Mouse (Mus musculus): Measurements from ENCODE around the gene Rsrp1. TPM values are rescaled to one million over a fixed set of nuclear protein-coding genes. Genes with fewer than 3 reads are reported as not detected.

Rsrp1 gene
- polyA plus RNA-seq, 2 experiments, result 416 to 627 TPM

GRCm38 (mm10) chr4:134922925-134923244 is 507 bp upstream of the Rsrp1 start:
- H3K4me2 ChIP-seq (replicated peaks; ENCODE audit: low read depth, low read length, severe bottlenecking), result peak overlapping the region; percentile 97
- peak; percentile 60 for ATAC-seq (ENCODE audit: low FRiP score, low read depth)
- peaks cover 35% of the 10 kb centered on the region for H3K36me3 ChIP-seq (ENCODE audit: control insufficient read depth, insufficient read depth, low read length)
- peaks cover 15% of the 10 kb centered on the region for H3K4me1 ChIP-seq (ENCODE audit: control insufficient read depth, insufficient read depth, low read length)
- peak overlapping the region; percentile 93 for H3K9ac ChIP-seq (ENCODE audit: low read depth, low read length, severe bottlenecking)
- H3K9me3 ChIP-seq (ENCODE audit: control insufficient read depth, low read length), result no peaks in the 10 kb centered on the region
- H3K27ac ChIP-seq (replicated peaks; ENCODE audit: low read depth, low read length), result peak overlapping the region; percentile 88
- DNase-seq (ENCODE audit: low spot score), result peak; percentile 67
- 0% methylated on average over 13 of the region's 13 CpGs for WGBS
- H3K4me3 ChIP-seq (replicated peaks; ENCODE audit: low read length), result peak overlapping the region; percentile 99
- H3K27me3 ChIP-seq (ENCODE audit: control insufficient read depth, insufficient read depth, low read length), result no peaks in the 10 kb centered on the region
- TF ChIP-seq POLR2A (IDR thresholded peaks at IDR 0.05; ENCODE audit: borderline replicate concordance, extremely low read depth, insufficient read depth, insufficient read length), result no peak

- no peak for TF ChIP-seq POLR2A (IDR thresholded peaks at IDR 0.05; ENCODE audit: borderline replicate concordance, extremely low read depth, insufficient read depth, insufficient read length)
- H3K4me3 ChIP-seq (replicated peaks; ENCODE audit: low read length), result peak overlapping the region; percentile 99
- H3K4me2 ChIP-seq (replicated peaks; ENCODE audit: low read depth, low read length, severe bottlenecking), result peak overlapping the region; percentile 97
- H3K9ac ChIP-seq (ENCODE audit: low read depth, low read length, severe bottlenecking), result peak overlapping the region; percentile 93
- under 1% methylated on average over 55 of the region's 75 CpGs for WGBS
- H3K36me3 ChIP-seq (ENCODE audit: control insufficient read depth, insufficient read depth, low read length), result peaks cover 43% of the 10 kb centered on the region
- H3K27me3 ChIP-seq (ENCODE audit: control insufficient read depth, insufficient read depth, low read length), result no peaks in the 10 kb centered on the region
- ATAC-seq (ENCODE audit: low FRiP score, low read depth), result peak; percentile 17
- peak; percentile 46 for DNase-seq (ENCODE audit: low spot score)
- peaks cover 15% of the 10 kb centered on the region for H3K4me1 ChIP-seq (ENCODE audit: control insufficient read depth, insufficient read depth, low read length)
- peak overlapping the region; percentile 86 for H3K27ac ChIP-seq (replicated peaks; ENCODE audit: low read depth, low read length)
- H3K9me3 ChIP-seq (ENCODE audit: control insufficient read depth, low read length), result no peaks in the 10 kb centered on the region
These were observed 788 bp downstream of the Rsrp1 start for GRCm38 (mm10) chr4:134924019-134924741.

GRCm38 (mm10) chr4:134925206-134925605 is 1.8 kb downstream of the Rsrp1 start:
- DNase-seq (ENCODE audit: low spot score), result no peak
- Histone ChIP-seq H3K4me3 (replicated peaks; ENCODE audit: low read length) (peak overlapping the region; percentile 99), H3K27ac (replicated peaks; ENCODE audit: low read depth, low read length) (no peak overlapping the region), H3K4me2 (replicated peaks; ENCODE audit: low read depth, low read length, severe bottlenecking) (peak overlapping the region; percentile 97), H3K36me3 (ENCODE audit: control insufficient read depth, insufficient read depth, low read length) (peaks cover 43% of the 10 kb centered on the region), H3K9me3 (ENCODE audit: control insufficient read depth, low read length) (no peaks in the 10 kb centered on the region), H3K4me1 (ENCODE audit: control insufficient read depth, insufficient read depth, low read length) (peaks cover 15% of the 10 kb centered on the region), H3K9ac (ENCODE audit: low read depth, low read length, severe bottlenecking) (no peak overlapping the region; the same call in 1 of the 2 replicates), H3K27me3 (ENCODE audit: control insufficient read depth, insufficient read depth, low read length) (no peaks in the 10 kb centered on the region)
- WGBS, result 71% methylated on average over 8 of the region's 8 CpGs
- TF ChIP-seq POLR2A (IDR thresholded peaks at IDR 0.05; ENCODE audit: borderline replicate concordance, extremely low read depth, insufficient read depth, insufficient read length), result no peak
- ATAC-seq (ENCODE audit: low FRiP score, low read depth), result no peak

- H3K4me1 ChIP-seq (ENCODE audit: control insufficient read depth, insufficient read depth, low read length), result peaks cover 17% of the 10 kb centered on the region
- H3K27me3 ChIP-seq (ENCODE audit: control insufficient read depth, insufficient read depth, low read length), result no peaks in the 10 kb centered on the region
- ATAC-seq (ENCODE audit: low FRiP score, low read depth) (no peak), DNase-seq (ENCODE audit: low spot score) (no peak)
- H3K9ac ChIP-seq (ENCODE audit: low read depth, low read length, severe bottlenecking), result no peak overlapping the region
- H3K9me3 ChIP-seq (ENCODE audit: control insufficient read depth, low read length), result no peaks in the 10 kb centered on the region
- no peak overlapping the region for H3K4me2 ChIP-seq (replicated peaks; ENCODE audit: low read depth, low read length, severe bottlenecking)
- 67% methylated on average over 5 of the region's 5 CpGs for WGBS
- H3K4me3 ChIP-seq (replicated peaks; ENCODE audit: low read length), result no peak overlapping the region
- TF ChIP-seq POLR2A (IDR thresholded peaks at IDR 0.05; ENCODE audit: borderline replicate concordance, extremely low read depth, insufficient read depth, insufficient read length), result no peak
- peaks cover 49% of the 10 kb centered on the region for H3K36me3 ChIP-seq (ENCODE audit: control insufficient read depth, insufficient read depth, low read length)
- no peak overlapping the region for H3K27ac ChIP-seq (replicated peaks; ENCODE audit: low read depth, low read length)
These were observed 4.5 kb downstream of the Rsrp1 start for GRCm38 (mm10) chr4:134927815-134928463.

GRCm38 (mm10) chr4:134928464-134928836 is 5.1 kb downstream of the Rsrp1 start:
- H3K27me3 ChIP-seq (ENCODE audit: control insufficient read depth, insufficient read depth, low read length), result no peaks in the 10 kb centered on the region
- DNase-seq (ENCODE audit: low spot score), result no peak
- 81% methylated on average over 1 of the region's 1 CpGs for WGBS
- no peak overlapping the region for H3K9ac ChIP-seq (ENCODE audit: low read depth, low read length, severe bottlenecking)
- no peaks in the 10 kb centered on the region for H3K9me3 ChIP-seq (ENCODE audit: control insufficient read depth, low read length)
- no peak for TF ChIP-seq POLR2A (IDR thresholded peaks at IDR 0.05; ENCODE audit: borderline replicate concordance, extremely low read depth, insufficient read depth, insufficient read length)
- peaks cover 17% of the 10 kb centered on the region for H3K4me1 ChIP-seq (ENCODE audit: control insufficient read depth, insufficient read depth, low read length)
- no peak overlapping the region for H3K4me3 ChIP-seq (replicated peaks; ENCODE audit: low read length)
- peaks cover 54% of the 10 kb centered on the region for H3K36me3 ChIP-seq (ENCODE audit: control insufficient read depth, insufficient read depth, low read length)
- no peak for ATAC-seq (ENCODE audit: low FRiP score, low read depth)
- no peak overlapping the region for H3K4me2 ChIP-seq (replicated peaks; ENCODE audit: low read depth, low read length, severe bottlenecking)
- no peak overlapping the region for H3K27ac ChIP-seq (replicated peaks; ENCODE audit: low read depth, low read length)

Measured in limb, embryonic 14.5 days (tissue).